Mouse (Mus musculus) limb, embryonic 14.5 days (tissue): Measurements from ENCODE around the gene Vmn1r44. TPM values are rescaled to one million over a fixed set of nuclear protein-coding genes. Genes with fewer than 3 reads are reported as not detected.
"Not testable (repeated sequence)": the region's sequence is repeated elsewhere in the genome, so short reads cannot be mapped to it uniquely, and the experiment has no call there.

ENCODE experiments used
- ATAC-seq: fragments of 200-750 bp; cut with Nextera tagmentation; 2 replicates; pipeline ENCODE4 v1.8.0; 2017; ENCODE audit warnings: low read depth, moderate number of reproducible peaks, moderate TSS enrichment; ENCODE audit not compliant: low FRiP score
- DNase-seq: peaks from one replicate; pipeline ENCODE4 v3.0.0-alpha.2; 2015; ENCODE audit warnings: low spot score
- H3K27ac ChIP-seq: fragments of 300-500 bp; sonication (generic); replicated peaks from 2 replicates; pipeline ENCODE4 v1.5.1; 2014; ENCODE audit warnings: low read depth, mild to moderate bottlenecking, low read length, moderate library complexity, mixed read lengths
- H3K27me3 ChIP-seq: fragments of 300-500 bp; sonication (generic); 2 replicates; pipeline ENCODE4 v1.6.1; 2014; ENCODE audit warnings: low read length, mixed read lengths; ENCODE audit not compliant: control insufficient read depth, insufficient read depth
- H3K36me3 ChIP-seq: fragments of 300-500 bp; sonication (generic); 2 replicates; pipeline ENCODE4 v1.6.1; 2014; ENCODE audit warnings: mild to moderate bottlenecking, low read length, moderate library complexity, mixed read lengths; ENCODE audit not compliant: control insufficient read depth, insufficient read depth
- H3K4me1 ChIP-seq: fragments of 300-500 bp; sonication (generic); 2 replicates; pipeline ENCODE4 v1.6.1; 2014; ENCODE audit warnings: antibody characterized with exemption, low read length, mixed read lengths; ENCODE audit not compliant: control insufficient read depth, insufficient read depth
- H3K4me2 ChIP-seq: fragments of 300-500 bp; sonication (generic); replicated peaks from 2 replicates; pipeline ENCODE4 v1.6.1; 2014; ENCODE audit warnings: low read depth, mild to moderate bottlenecking, low read length, moderate library complexity; ENCODE audit not compliant: severe bottlenecking
- H3K4me3 ChIP-seq: fragments of 300-500 bp; sonication (generic); replicated peaks from 2 replicates; pipeline ENCODE4 v1.5.1; 2014; ENCODE audit warnings: low read length
- H3K9ac ChIP-seq: fragments of 300-500 bp; sonication (generic); 2 replicates; pipeline ENCODE4 v1.6.1; 2014; ENCODE audit warnings: mild to moderate bottlenecking, low read depth, low read length, moderate library complexity; ENCODE audit not compliant: severe bottlenecking
- H3K9me3 ChIP-seq: fragments of 300-500 bp; sonication (generic); 2 replicates; pipeline ENCODE4 v1.6.1; 2016; ENCODE audit warnings: low read length; ENCODE audit not compliant: control insufficient read depth
- POLR2A ChIP-seq: fragments of 200-500 bp; IDR thresholded peaks from 2 replicates; pipeline ENCODE4 v1.8.0; 2012; ENCODE audit warnings: inconsistent platforms, mild to moderate bottlenecking, moderate library complexity, borderline replicate concordance; ENCODE audit not compliant: insufficient read depth, insufficient read length; ENCODE audit errors: extremely low read depth
- WGBS: fragments of 180-500 bp; shearing (Covaris S2); extraction: QIAGEN DNeasy Blood & Tissue Kit; methylation state at CpG from one replicate; pipeline ENCODE4 v1.1.7; 2014; 5-methylcytosine and 5-hydroxymethylcytosine counted together
- polyA plus RNA-seq, 2 experiments: library from polyadenylated mRNA; depleted of rRNA in 1 of 2; stranded (reverse) in 1 of 2; unstranded in 1 of 2; fragments of >200 nt; fragmentation: Nextera tagmentation in 1 of 2; extraction: Ambion mirVana in 1 of 2; gene quantifications; 2 replicates each; pipeline versions ENCODE4 v1.2.1 to v1.2.3; 2012 to 2014

Vmn1r44 gene
- polyA plus RNA-seq (2012; rRNA removed): not detected in 2 replicates
- not detected in 2 replicates for polyA plus RNA-seq (2014; fragmentation: Nextera tagmentation; extraction: Ambion mirVana)

GRCm38 (mm10) chr6:89883360-89883759 lies at the start of gene Vmn1r44:
Gene Vmn1r44 (plus strand): TSS chr6:89883660.
- ATAC-seq (no peak), DNase-seq (no peak)
- 80% methylated on average over 1 of the region's 1 CpGs for WGBS
- no peak for TF ChIP-seq POLR2A
- Histone ChIP-seq H3K4me3 (no peak within 1 kb of the TSS), H3K36me3 (no peaks in the 10 kb centered on the region), H3K4me1 (no peaks in the 10 kb centered on the region), H3K4me2 (no peak within 1 kb of the TSS), H3K27ac (no peak within 1 kb of the TSS), H3K9ac (no peak within 1 kb of the TSS), H3K9me3 (no peaks in the 10 kb centered on the region), H3K27me3 (no peaks in the 10 kb centered on the region)

- Histone ChIP-seq H3K9ac (no peak overlapping the region), H3K4me3 (no peak overlapping the region), H3K27me3 (no peaks in the 10 kb centered on the region), H3K4me1 (no peaks in the 10 kb centered on the region), H3K27ac (no peak overlapping the region), H3K36me3 (no peaks in the 10 kb centered on the region), H3K9me3 (no peaks in the 10 kb centered on the region), H3K4me2 (no peak overlapping the region)
- ATAC-seq: no peak
- TF ChIP-seq POLR2A: no peak
- WGBS: 75% methylated on average over 3 of the region's 3 CpGs
- DNase-seq: no peak
Measured at GRCm38 (mm10) chr6:89857552-89857951, 25.9 kb upstream of the Vmn1r44 start.

GRCm38 (mm10) chr6:89859839-89860238 lies 23.6 kb upstream of the Vmn1r44 start:
- DNase-seq: no peak
- Histone ChIP-seq H3K9ac (no peak overlapping the region), H3K27ac (no peak overlapping the region), H3K4me2 (no peak overlapping the region), H3K4me1 (no peaks in the 10 kb centered on the region), H3K4me3 (no peak overlapping the region), H3K9me3 (peaks cover 4% of the 10 kb centered on the region; the same call in 1 of the 2 replicates), H3K27me3 (no peaks in the 10 kb centered on the region), H3K36me3 (no peaks in the 10 kb centered on the region)
- TF ChIP-seq POLR2A: no peak
- no peak for ATAC-seq
- WGBS: 79% methylated on average over 2 of the region's 2 CpGs

- Histone ChIP-seq H3K4me1 (no peaks in the 10 kb centered on the region), H3K9me3 (peaks cover 4% of the 10 kb centered on the region; the same call in 1 of the 2 replicates), H3K36me3 (no peaks in the 10 kb centered on the region), H3K27ac (no peak overlapping the region), H3K9ac (no peak overlapping the region), H3K4me3 (no peak overlapping the region), H3K4me2 (no peak overlapping the region), H3K27me3 (no peaks in the 10 kb centered on the region)
- no peak for TF ChIP-seq POLR2A
- ATAC-seq (no peak), DNase-seq (no peak)
- 63% methylated on average over 4 of the region's 4 CpGs for WGBS
Measured at GRCm38 (mm10) chr6:89863792-89864191, 19.7 kb upstream of the Vmn1r44 start.

- WGBS: 83% methylated on average over 2 of the region's 2 CpGs
- Histone ChIP-seq H3K27me3 (no peaks in the 10 kb centered on the region), H3K9ac (no peak overlapping the region), H3K36me3 (no peaks in the 10 kb centered on the region), H3K4me3 (no peak overlapping the region), H3K9me3 (peaks cover 4% of the 10 kb centered on the region; the same call in 1 of the 2 replicates), H3K4me2 (no peak overlapping the region), H3K27ac (no peak overlapping the region), H3K4me1 (no peaks in the 10 kb centered on the region)
- DNase-seq (no peak), ATAC-seq (no peak)
- no peak for TF ChIP-seq POLR2A
Measured at GRCm38 (mm10) chr6:89867276-89867675, 16.2 kb upstream of the Vmn1r44 start.

GRCm38 (mm10) chr6:89867976-89868375 lies 15.5 kb upstream of the Vmn1r44 start:
- no peak for TF ChIP-seq POLR2A

GRCm38 (mm10) chr6:89876313-89876712 lies 7.1 kb upstream of the Vmn1r44 start, which contains the start of the genes Vmn1r42 and Vmn1r43:
Gene Vmn1r42 (minus strand): TSS chr6:89876413.
Gene Vmn1r43 (minus strand): TSS chr6:89876413.
- WGBS: 61% methylated on average over 3 of the region's 3 CpGs
- not testable (repeated sequence) for H3K27me3 ChIP-seq, ATAC-seq, H3K9me3 ChIP-seq, H3K9ac ChIP-seq, H3K27ac ChIP-seq, DNase-seq, H3K36me3 ChIP-seq, H3K4me3 ChIP-seq, H3K4me1 ChIP-seq, H3K4me2 ChIP-seq

More at GRCm38 (mm10) chr6:89867976-89868375, 15.5 kb upstream of the Vmn1r44 start:
- Histone ChIP-seq H3K9me3 (peaks cover 4% of the 10 kb centered on the region; the same call in 1 of the 2 replicates), H3K27ac (no peak overlapping the region), H3K4me1 (no peaks in the 10 kb centered on the region), H3K4me3 (no peak overlapping the region), H3K4me2 (no peak overlapping the region), H3K27me3 (no peaks in the 10 kb centered on the region), H3K36me3 (no peaks in the 10 kb centered on the region), H3K9ac (no peak overlapping the region)
- 93% methylated on average over 2 of the region's 2 CpGs for WGBS
- DNase-seq: no peak
- ATAC-seq: no peak
